Mouse (Mus musculus): ENCODE measurements around the gene Tmem213.

GRCm38 (mm10) chr6:38108449-38108848 is 606 bp upstream of the Tmem213 start:
- no peak for TF ChIP-seq EP300 (IDR thresholded peaks at IDR 0.05; ENCODE audit: low read depth)
- TF ChIP-seq CTCF (IDR thresholded peaks at IDR 0.05; ENCODE audit: low read depth) = no peak
